Mouse (Mus musculus) CH12.LX (cell line): Measurements from ENCODE around the gene Rwdd3. TPM values are rescaled to one million over a fixed set of nuclear protein-coding genes. Genes with fewer than 3 reads are reported as not detected.

ENCODE experiments used
- DNase-seq: peaks from one replicate; pipeline ENCODE4 v3.0.0-alpha.2; 2013; ENCODE audit errors: extremely low read depth
- H3K27ac ChIP-seq: 2 replicates; pipeline ENCODE4 v1.5.1; 2012; ENCODE audit warnings: low read depth, mild to moderate bottlenecking, control low read depth, moderate library complexity; ENCODE audit not compliant: insufficient read depth
- H3K27me3 ChIP-seq: replicated peaks from 2 replicates; pipeline ENCODE3; 2012; ENCODE audit warnings: inconsistent platforms
- H3K36me3 ChIP-seq, 2 experiments: replicated peaks in 1 of 2; 2 replicates each; pipeline versions ENCODE3 to v1.6.1; 2012; ENCODE audit warnings: inconsistent platforms in 1 of 2, low read length in 1 of 2, mild to moderate bottlenecking in 1 of 2, mixed read lengths in 1 of 2, moderate library complexity in 1 of 2; ENCODE audit not compliant: control insufficient read depth in 1 of 2, insufficient read depth in 1 of 2
- H3K4me1 ChIP-seq, 2 experiments: 2 replicates each; pipeline ENCODE4 v1.6.1; 2012; ENCODE audit warnings: inconsistent platforms in 1 of 2, moderate library complexity in 1 of 2; ENCODE audit not compliant: insufficient read depth in 2 of 2, control insufficient read depth in 1 of 2
- H3K4me2 ChIP-seq: 2 replicates; pipeline ENCODE4 v1.6.1; 2012; ENCODE audit warnings: low read depth, mild to moderate bottlenecking, control low read depth; ENCODE audit not compliant: poor library complexity, insufficient read depth, severe bottlenecking
- H3K4me3 ChIP-seq, 3 experiments: fragments of 150-350 bp in 1 of 3; sonication (generic) in 1 of 3; replicated peaks in 1 of 3; 2 replicates each; pipeline versions ENCODE3 to v1.5.1; 2011 to 2012; ENCODE audit warnings: low read depth in 2 of 3, low read length in 2 of 3, mild to moderate bottlenecking in 2 of 3, moderate library complexity in 2 of 3, control low read depth in 1 of 3, improper control_type of control experiment in 1 of 3, inconsistent platforms in 1 of 3, mixed read lengths in 1 of 3; ENCODE audit not compliant: poor library complexity in 1 of 3
- H3K79me2 ChIP-seq: replicated peaks from 2 replicates; pipeline ENCODE4 v1.6.1; 2012; ENCODE audit warnings: mild to moderate bottlenecking, moderate library complexity; ENCODE audit not compliant: control insufficient read depth, poor library complexity, insufficient read depth, severe bottlenecking; ENCODE audit errors: extremely low read depth
- H3K9ac ChIP-seq: 2 replicates; pipeline ENCODE4 v1.6.1; 2012; ENCODE audit warnings: low read depth, mild to moderate bottlenecking, control low read depth, moderate library complexity; ENCODE audit not compliant: insufficient read depth
- H3K9me3 ChIP-seq: replicated peaks from 2 replicates; pipeline ENCODE3; 2012; ENCODE audit warnings: low read length, inconsistent platforms, mixed read lengths
- BHLHE40 ChIP-seq: IDR thresholded peaks from 2 replicates; pipeline ENCODE4 v1.6.1; 2011; ENCODE audit warnings: mild to moderate bottlenecking, low read depth, low read length, improper control_type of control experiment
- CHD1 ChIP-seq: IDR thresholded peaks from 2 replicates; pipeline ENCODE4 v1.6.1; 2012; ENCODE audit warnings: low read depth, low read length, improper control_type of control experiment, inconsistent platforms
- CTCF ChIP-seq, 2 experiments: IDR thresholded peaks in 1 of 2; conservative IDR thresholded peaks in 1 of 2; 2 replicates each; pipeline ENCODE4 v1.5.1; 2011 to 2012; ENCODE audit warnings: low read depth in 2 of 2, low read length in 2 of 2, improper control_type of control experiment in 1 of 2, inconsistent platforms in 1 of 2, mild to moderate bottlenecking in 1 of 2, moderate library complexity in 1 of 2
- E2F4 ChIP-seq: IDR thresholded peaks from 2 replicates; pipeline ENCODE4 v1.6.1; 2011; ENCODE audit warnings: low read depth, low read length, improper control_type of control experiment; ENCODE audit not compliant: insufficient replicate concordance
- EP300 ChIP-seq: IDR thresholded peaks from 2 replicates; pipeline ENCODE4 v1.6.1; 2011; ENCODE audit warnings: low read length, improper control_type of control experiment
- ETS1 ChIP-seq: conservative IDR thresholded peaks from 2 replicates; pipeline ENCODE4 v1.6.1; 2012; ENCODE audit warnings: low read depth, mild to moderate bottlenecking, inconsistent platforms, low read length, improper control_type of control experiment, moderate library complexity
- GABPA ChIP-seq: IDR thresholded peaks from 2 replicates; pipeline ENCODE4 v1.6.1; 2012; ENCODE audit warnings: low read depth, low read length, improper control_type of control experiment, inconsistent platforms; ENCODE audit not compliant: insufficient replicate concordance
- HCFC1 ChIP-seq: IDR thresholded peaks from 2 replicates; pipeline ENCODE4 v1.6.1; 2012; ENCODE audit warnings: low read depth, mild to moderate bottlenecking, inconsistent platforms, low read length, improper control_type of control experiment
- IRF4 ChIP-seq: IDR thresholded peaks from 2 replicates; pipeline ENCODE4 v1.6.1; 2014; ENCODE audit warnings: low read depth, mild to moderate bottlenecking, inconsistent platforms, low read length, improper control_type of control experiment
- MAX ChIP-seq: IDR thresholded peaks from 2 replicates; pipeline ENCODE4 v1.6.1; 2011; ENCODE audit warnings: low read length, improper control_type of control experiment
- MAZ ChIP-seq: IDR thresholded peaks from 2 replicates; pipeline ENCODE4 v1.6.1; 2012; ENCODE audit warnings: low read depth, mild to moderate bottlenecking, inconsistent platforms, low read length, improper control_type of control experiment, moderate library complexity
- MEF2A ChIP-seq: IDR thresholded peaks from 2 replicates; pipeline ENCODE4 v1.6.1; 2014; ENCODE audit warnings: low read depth, mild to moderate bottlenecking, inconsistent platforms, low read length, improper control_type of control experiment, borderline replicate concordance
- MXI1 ChIP-seq: IDR thresholded peaks from 2 replicates; pipeline ENCODE4 v1.6.1; 2011; ENCODE audit warnings: mild to moderate bottlenecking, low read depth, low read length, improper control_type of control experiment
- NELFE ChIP-seq: IDR thresholded peaks from 2 replicates; pipeline ENCODE4 v1.6.1; 2011; ENCODE audit warnings: low read depth, low read length, improper control_type of control experiment
- NRF1 ChIP-seq: IDR thresholded peaks from 2 replicates; pipeline ENCODE4 v1.6.1; 2014; ENCODE audit warnings: low read depth, mild to moderate bottlenecking, inconsistent platforms, low read length, improper control_type of control experiment, moderate library complexity
- PAX5 ChIP-seq: IDR thresholded peaks from 2 replicates; pipeline ENCODE4 v1.6.1; 2012; ENCODE audit warnings: low read length, inconsistent platforms, mixed read lengths
- POLR2AphosphoS2 ChIP-seq: IDR thresholded peaks from 2 replicates; pipeline ENCODE4 v1.6.1; 2011; ENCODE audit warnings: low read depth, low read length, improper control_type of control experiment
- RCOR1 ChIP-seq: conservative IDR thresholded peaks from 2 replicates; pipeline ENCODE4 v1.6.1; 2012; ENCODE audit warnings: low read depth, mild to moderate bottlenecking, inconsistent platforms, low read length, improper control_type of control experiment
- TBP ChIP-seq: conservative IDR thresholded peaks from 2 replicates; pipeline ENCODE4 v1.6.1; 2011; ENCODE audit warnings: low read depth, low read length, improper control_type of control experiment
- UBTF ChIP-seq: IDR thresholded peaks from 2 replicates; pipeline ENCODE4 v1.6.1; 2012; ENCODE audit warnings: low read depth, mild to moderate bottlenecking, inconsistent platforms, low read length, improper control_type of control experiment, moderate library complexity
- USF1 ChIP-seq: IDR thresholded peaks from 2 replicates; pipeline ENCODE4 v1.6.1; 2014; ENCODE audit warnings: low read depth, mild to moderate bottlenecking, inconsistent platforms, low read length, improper control_type of control experiment
- USF2 ChIP-seq: conservative IDR thresholded peaks from 2 replicates; pipeline ENCODE4 v1.6.1; 2011; ENCODE audit warnings: low read depth, low read length, improper control_type of control experiment
- ZC3H11A ChIP-seq: IDR thresholded peaks from 2 replicates; pipeline ENCODE4 v1.6.1; 2012; ENCODE audit warnings: low read depth, mild to moderate bottlenecking, inconsistent platforms, low read length, improper control_type of control experiment
- ZKSCAN1 ChIP-seq: IDR thresholded peaks from 2 replicates; pipeline ENCODE4 v1.6.1; 2012; ENCODE audit warnings: low read depth, inconsistent platforms, low read length, improper control_type of control experiment, borderline replicate concordance
- ZMIZ1 ChIP-seq: IDR thresholded peaks from 2 replicates; pipeline ENCODE4 v1.6.1; 2012; ENCODE audit warnings: low read depth, mild to moderate bottlenecking, inconsistent platforms, low read length, improper control_type of control experiment
- ZNF384 ChIP-seq: IDR thresholded peaks from 2 replicates; pipeline ENCODE4 v1.6.1; 2012; ENCODE audit warnings: low read depth, low read length, improper control_type of control experiment, inconsistent platforms
- dilution Hi-C: fragments of 300-500 bp; cut with MboI; formaldehyde crosslinking; loops from 2 replicates; pipeline ENCODE4 v1.14.3; 2020; ENCODE audit warnings: low sequenced_read_pairs; ENCODE audit not compliant: extremely low pct_unique_long_range_greater_than_20kb, extremely low pct_ligation_motif_present
- in situ Hi-C: fragments of 300-500 bp; cut with MboI; formaldehyde crosslinking; loops from 3 replicates; pipeline ENCODE4 v1.14.3; 2019; ENCODE audit warnings: low sequenced_read_pairs, low pct_ligation_motif_present, low pct_unique_long_range_greater_than_20kb, mixed read lengths
- polyA plus RNA-seq: library from polyadenylated mRNA; unstranded; fragments of >175 nt; gene quantifications from 2 replicates; pipeline ENCODE4 v1.2.1, GENCODE M21; 2012; ENCODE audit warnings: low read depth; ENCODE audit not compliant: insufficient read length
- total RNA-seq, 2 experiments: library from RNA; depleted of rRNA; stranded (reverse); fragments of 300-350 nt in 1 of 2; fragments of >200 nt in 1 of 2; gene quantifications; 2 replicates each; pipeline ENCODE4 v1.2.3; 2012 to 2014

Gene Rwdd3
- total and polyA plus RNA-seq, 3 experiments: 2.3 to 5.9 (median 3.5) TPM

DNA sequence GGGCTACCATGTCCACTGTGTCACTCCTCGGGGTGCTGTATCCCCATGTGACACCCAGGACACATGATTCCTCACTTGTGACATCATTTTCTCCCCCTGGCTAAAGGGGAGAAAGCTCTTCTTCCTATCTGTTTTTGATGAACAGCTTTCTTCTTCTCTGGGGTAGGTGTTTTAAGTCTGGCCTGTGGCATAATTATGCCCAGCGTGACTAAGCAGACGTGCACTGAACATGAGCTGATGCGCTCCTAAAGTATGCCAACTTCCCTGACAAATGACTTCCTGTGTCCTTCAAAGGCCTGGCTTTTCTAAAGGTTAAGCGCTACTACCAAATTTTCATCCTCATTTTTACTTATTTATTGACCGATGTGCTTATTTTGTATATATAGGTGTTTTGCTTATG, 45.5 kb upstream of the Rwdd3 start:
- no peak overlapping the region for H3K27ac ChIP-seq
- peaks cover 4 to 14% of the 10 kb centered on the region in 2 experiments for H3K4me1 ChIP-seq
- H3K9me3 ChIP-seq: no peaks in the 10 kb centered on the region
- in situ Hi-C loops: no loop called here
- dilution Hi-C loops: no loop called here
- no peak overlapping the region for H3K9ac ChIP-seq
- no peak for DNase-seq
- no peaks in the 10 kb centered on the region for H3K79me2 ChIP-seq
- H3K4me3 ChIP-seq: no peak overlapping the region
- no peak overlapping the region for H3K4me2 ChIP-seq
- H3K36me3 ChIP-seq: no peaks in the 10 kb centered on the region
- TF ChIP-seq E2F4 (no peak), ZMIZ1 (no peak), USF1 (no peak), UBTF (no peak), CTCF (conservative IDR thresholded peaks at IDR 0.05 in 1 of 2, IDR thresholded peaks at IDR 0.05 in 1 of 2; ENCODE audit: low read depth in 2 of 2, low read length in 2 of 2) (no peak), RCOR1 (no peak), GABPA (no peak), EP300 (no peak), NRF1 (no peak), NELFE (no peak), POLR2AphosphoS2 (no peak), ZNF384 (no peak), ETS1 (no peak)
- H3K27me3 ChIP-seq: no peaks in the 10 kb centered on the region

DNA sequence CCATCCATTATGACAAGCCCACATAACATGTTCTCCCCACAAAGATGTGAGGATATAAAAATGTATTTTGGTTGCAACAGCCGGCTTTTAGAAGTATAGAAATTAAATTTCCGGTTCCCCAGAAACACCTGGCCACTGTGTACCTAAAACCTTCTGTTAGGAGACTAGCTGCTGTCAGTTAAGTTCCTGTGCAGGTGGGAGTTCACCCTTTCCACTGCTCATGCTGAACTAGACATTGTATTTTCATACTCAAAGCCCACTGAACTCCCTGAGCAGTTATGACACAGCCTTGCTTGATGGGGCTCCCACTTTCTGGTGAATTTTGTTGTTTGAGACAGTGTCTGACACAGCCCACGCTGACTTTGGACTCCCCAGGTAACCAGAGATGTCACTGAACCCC, 42.0 kb upstream of the Rwdd3 start:
- H3K4me3 ChIP-seq: no peak overlapping the region
- H3K4me2 ChIP-seq: no peak overlapping the region
- no peaks in the 10 kb centered on the region for H3K79me2 ChIP-seq
- no peaks in the 10 kb centered on the region for H3K36me3 ChIP-seq
- no peaks in the 10 kb centered on the region for H3K9me3 ChIP-seq
- in situ Hi-C loops: no loop called here
- no peak for TF ChIP-seq MAX
- TF ChIP-seq USF2: no peak
- TF ChIP-seq MAZ: no peak
- no peak for TF ChIP-seq TBP
- no peak for TF ChIP-seq CHD1
- no peak for TF ChIP-seq PAX5
- no peak for TF ChIP-seq HCFC1
- TF ChIP-seq EP300: no peak
- no peak for TF ChIP-seq ZKSCAN1
- TF ChIP-seq MXI1: no peak
- TF ChIP-seq IRF4: no peak
- no peak for TF ChIP-seq BHLHE40
- TF ChIP-seq NRF1: no peak
- no peak for TF ChIP-seq ZC3H11A
- TF ChIP-seq MEF2A: no peak
- TF ChIP-seq GABPA: no peak
- TF ChIP-seq, all 38 proteins: peak for 0
- peaks cover 0 to 2% of the 10 kb centered on the region in 2 experiments; a peak in 2 of 4 replicates for H3K4me1 ChIP-seq
- no peak overlapping the region for H3K27ac ChIP-seq
- no peak for DNase-seq
- dilution Hi-C loops: no loop called here
- no peak overlapping the region for H3K9ac ChIP-seq
- no peaks in the 10 kb centered on the region for H3K27me3 ChIP-seq
